Mouse (Mus musculus) forebrain, embryonic 10.5 days (tissue): ENCODE results near the gene Lmx1b. TPM values are rescaled to one million over a fixed set of nuclear protein-coding genes. Genes with fewer than 3 reads are reported as not detected.

Experiments used
- DNase-seq: peaks from one replicate; pipeline ENCODE4 v3.0.0-alpha.2; 2017; ENCODE audit warnings: low spot score; ENCODE audit errors: extremely low spot score
- H3K27ac ChIP-seq: fragments of 300-500 bp; sonication (generic); 2 replicates; pipeline ENCODE4 v1.5.1; 2016; ENCODE audit warnings: mild to moderate bottlenecking
- H3K27me3 ChIP-seq: fragments of 300-500 bp; sonication (generic); 2 replicates; pipeline ENCODE4 v1.6.1; 2016; ENCODE audit warnings: mild to moderate bottlenecking; ENCODE audit not compliant: poor library complexity, severe bottlenecking
- H3K36me3 ChIP-seq: fragments of 300-500 bp; sonication (generic); replicated peaks from 2 replicates; pipeline ENCODE4 v1.6.1; 2016; ENCODE audit warnings: mild to moderate bottlenecking, moderate library complexity
- H3K4me1 ChIP-seq: fragments of 300-500 bp; sonication (generic); 2 replicates; pipeline ENCODE4 v1.6.1; 2016
- H3K4me3 ChIP-seq: fragments of 300-500 bp; sonication (generic); 2 replicates; pipeline ENCODE4 v1.5.1; 2016; ENCODE audit warnings: mild to moderate bottlenecking, moderate library complexity
- H3K9me3 ChIP-seq: fragments of 300-500 bp; sonication (generic); 2 replicates; pipeline ENCODE4 v1.6.1; 2016; ENCODE audit warnings: mild to moderate bottlenecking, moderate library complexity
- WGBS: fragments of 180-500 bp; shearing (Covaris S2); methylation state at CpG from one replicate; pipeline ENCODE4 v1.1.7; 2016; 5-methylcytosine and 5-hydroxymethylcytosine counted together
- polyA plus RNA-seq: library from polyadenylated mRNA; unstranded; fragments of >200 nt; fragmentation: Nextera tagmentation; extraction: Ambion mirVana; gene quantifications from 2 replicates; pipeline ENCODE4 v1.2.1, GENCODE M21; 2016

Lmx1b gene
- polyA plus RNA-seq, 1 experiment from 2014 or later, result 1.3 TPM

GRCm38 (mm10) chr2:33555573-33555972 lies 84.7 kb downstream of the Lmx1b start:
- H3K9me3 ChIP-seq, result no peaks in the 10 kb centered on the region
- 77% methylated on average over 8 of the region's 8 CpGs for WGBS
- peaks cover 13% of the 10 kb centered on the region for H3K4me1 ChIP-seq
- no peak overlapping the region for H3K27ac ChIP-seq
- no peak overlapping the region for H3K4me3 ChIP-seq
- H3K27me3 ChIP-seq, result peaks cover 51% of the 10 kb centered on the region
- no peak for DNase-seq
- no peaks in the 10 kb centered on the region for H3K36me3 ChIP-seq

DNA sequence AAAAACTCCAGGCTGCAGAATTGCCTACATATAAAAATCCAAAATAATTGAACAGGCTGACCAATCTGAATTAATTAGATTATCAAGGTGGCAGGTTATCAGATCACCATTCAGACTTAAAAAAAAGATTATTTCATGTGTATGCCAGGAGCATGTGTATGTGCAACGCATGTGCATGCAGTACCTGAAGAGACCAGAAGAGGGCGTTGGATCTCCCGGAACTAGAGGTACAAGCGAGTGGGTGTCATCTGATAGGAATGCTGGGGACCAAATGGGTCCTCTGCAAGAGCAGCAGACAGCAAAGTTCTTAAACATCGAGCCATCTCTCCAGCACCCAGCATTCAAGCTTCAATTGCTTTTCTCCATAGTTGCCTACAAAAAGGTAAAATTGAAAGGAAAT lies 87.6 kb downstream of the Lmx1b start:
- H3K27me3 ChIP-seq, result peaks cover 37% of the 10 kb centered on the region
- H3K4me3 ChIP-seq, result no peak overlapping the region
- H3K9me3 ChIP-seq, result no peaks in the 10 kb centered on the region
- H3K27ac ChIP-seq, result no peak overlapping the region
- no peaks in the 10 kb centered on the region for H3K4me1 ChIP-seq
- WGBS, result 59% methylated on average over 5 of the region's 5 CpGs
- H3K36me3 ChIP-seq, result no peaks in the 10 kb centered on the region
- DNase-seq, result no peak

- WGBS, result 94% methylated on average over 2 of the region's 2 CpGs
These were observed 92.7 kb downstream of the Lmx1b start for GRCm38 (mm10) chr2:33547595-33547994.

DNA sequence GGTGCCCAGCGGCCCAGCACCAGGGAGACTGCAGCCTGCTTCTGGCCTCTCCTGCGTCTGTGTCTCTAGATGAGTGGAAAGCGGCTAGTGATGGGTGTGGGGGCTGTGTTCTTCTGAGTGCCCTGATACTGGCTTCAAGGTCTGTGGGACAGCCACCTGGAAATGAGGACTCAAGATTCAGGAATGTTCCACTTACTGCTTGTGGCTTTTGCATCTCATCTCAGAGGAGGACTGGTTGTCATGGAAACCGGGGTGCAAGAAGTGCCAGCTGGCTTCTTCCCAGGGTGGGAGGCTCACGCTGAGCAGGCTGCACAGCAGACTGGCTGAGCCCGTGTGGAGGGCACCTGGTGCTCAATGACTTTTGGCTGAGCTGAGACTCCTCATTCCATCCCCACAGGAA lies 93.4 kb downstream of the Lmx1b start:
- Histone ChIP-seq H3K4me1 (peaks cover 35% of the 10 kb centered on the region), H3K27me3 (peaks cover 69% of the 10 kb centered on the region), H3K9me3 (no peaks in the 10 kb centered on the region), H3K36me3 (no peaks in the 10 kb centered on the region), H3K4me3 (no peak overlapping the region), H3K27ac (no peak overlapping the region)
- WGBS, result 31% methylated on average over 6 of the region's 6 CpGs
- no peak for DNase-seq

More at GRCm38 (mm10) chr2:33547595-33547994, 92.7 kb downstream of the Lmx1b start:
- Histone ChIP-seq H3K27me3 (peaks cover 65% of the 10 kb centered on the region), H3K9me3 (no peaks in the 10 kb centered on the region), H3K27ac (no peak overlapping the region), H3K4me1 (peaks cover 35% of the 10 kb centered on the region), H3K36me3 (no peaks in the 10 kb centered on the region), H3K4me3 (no peak overlapping the region)
- DNase-seq, result no peak

DNA sequence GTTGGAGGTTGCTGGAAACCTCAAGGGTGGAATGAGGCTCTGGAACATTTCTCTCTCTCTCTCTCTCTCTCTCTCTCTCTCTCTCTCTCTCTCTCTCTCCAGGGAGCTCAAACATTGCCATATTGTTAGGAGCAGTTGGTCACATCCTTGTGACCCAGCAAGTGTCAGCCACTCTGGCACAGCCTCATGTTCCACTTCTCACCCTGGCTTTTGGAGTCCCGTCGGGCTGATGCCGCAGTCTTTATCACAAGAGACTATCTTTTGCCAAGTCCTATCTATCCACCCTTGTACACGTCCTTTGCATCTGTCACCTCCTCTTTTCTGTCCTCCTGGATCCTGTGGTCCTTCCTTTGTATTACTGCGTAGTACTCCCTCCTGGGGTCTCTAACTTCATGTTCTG lies 94.3 kb downstream of the Lmx1b start:
- H3K4me3 ChIP-seq, result no peak overlapping the region
- no peaks in the 10 kb centered on the region for H3K9me3 ChIP-seq
- 90% methylated on average over 5 of the region's 5 CpGs for WGBS
- H3K36me3 ChIP-seq, result no peaks in the 10 kb centered on the region
- H3K27me3 ChIP-seq, result peaks cover 77% of the 10 kb centered on the region
- H3K27ac ChIP-seq, result no peak overlapping the region
- DNase-seq, result no peak
- peaks cover 35% of the 10 kb centered on the region for H3K4me1 ChIP-seq

- WGBS, result 20% methylated on average over 16 of the region's 16 CpGs
- H3K9me3 ChIP-seq, result no peaks in the 10 kb centered on the region
- peaks cover 88% of the 10 kb centered on the region for H3K27me3 ChIP-seq
- H3K36me3 ChIP-seq, result no peaks in the 10 kb centered on the region
- H3K27ac ChIP-seq, result peak overlapping the region; percentile 60
- peak overlapping the region; percentile 59 for H3K4me3 ChIP-seq
- no peak for DNase-seq
- H3K4me1 ChIP-seq, result peaks cover 35% of the 10 kb centered on the region
These were observed 95.3 kb downstream of the Lmx1b start for GRCm38 (mm10) chr2:33544781-33545566.

DNA sequence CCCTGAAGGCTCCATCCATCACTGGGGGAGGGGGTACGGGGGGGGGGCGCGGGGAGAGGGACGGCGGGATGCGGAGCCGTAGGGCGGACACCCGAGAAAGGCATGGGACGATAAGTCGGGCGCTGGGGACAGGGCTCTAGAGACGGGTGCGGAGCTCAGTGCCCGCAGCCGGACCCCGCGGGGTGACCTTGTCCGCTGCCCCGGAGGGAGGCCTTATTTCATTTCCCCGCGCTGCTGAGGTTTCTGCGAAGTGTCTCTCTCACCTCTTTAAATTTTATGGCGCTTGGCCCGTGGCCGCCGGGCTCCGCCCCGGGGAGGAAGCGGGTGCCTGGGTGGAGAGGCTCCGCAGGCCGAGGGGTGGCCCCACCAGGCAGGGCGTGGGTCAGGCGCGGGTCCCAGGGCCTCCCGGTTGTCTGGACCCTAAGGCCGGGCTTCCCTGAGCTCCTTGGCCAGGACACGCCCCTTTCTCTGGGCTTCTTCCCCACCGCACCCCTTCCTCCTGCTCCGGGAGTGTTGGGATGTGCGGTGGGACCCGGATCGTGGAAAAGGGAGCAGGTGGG lies 96.0 kb downstream of the Lmx1b start:
- WGBS, result under 1% methylated on average over 41 of the region's 43 CpGs
- no peaks in the 10 kb centered on the region for H3K36me3 ChIP-seq
- H3K9me3 ChIP-seq, result no peaks in the 10 kb centered on the region
- DNase-seq, result peak; percentile 40
- H3K27me3 ChIP-seq, result peaks cover 95% of the 10 kb centered on the region
- peak overlapping the region; percentile 60 for H3K27ac ChIP-seq
- peak overlapping the region; percentile 59 for H3K4me3 ChIP-seq
- H3K4me1 ChIP-seq, result peaks cover 35% of the 10 kb centered on the region

GRCm38 (mm10) chr2:33543429-33544202 lies 96.7 kb downstream of the Lmx1b start:
- Histone ChIP-seq H3K4me1 (peaks cover 35% of the 10 kb centered on the region), H3K4me3 (peak overlapping the region; percentile 59), H3K27me3 (peaks cover 94% of the 10 kb centered on the region), H3K36me3 (no peaks in the 10 kb centered on the region), H3K27ac (peak overlapping the region; percentile 60; the same call in 1 of the 2 replicates), H3K9me3 (no peaks in the 10 kb centered on the region)
- DNase-seq, result peak; percentile 60
- 2% methylated on average over 38 of the region's 38 CpGs for WGBS

DNA sequence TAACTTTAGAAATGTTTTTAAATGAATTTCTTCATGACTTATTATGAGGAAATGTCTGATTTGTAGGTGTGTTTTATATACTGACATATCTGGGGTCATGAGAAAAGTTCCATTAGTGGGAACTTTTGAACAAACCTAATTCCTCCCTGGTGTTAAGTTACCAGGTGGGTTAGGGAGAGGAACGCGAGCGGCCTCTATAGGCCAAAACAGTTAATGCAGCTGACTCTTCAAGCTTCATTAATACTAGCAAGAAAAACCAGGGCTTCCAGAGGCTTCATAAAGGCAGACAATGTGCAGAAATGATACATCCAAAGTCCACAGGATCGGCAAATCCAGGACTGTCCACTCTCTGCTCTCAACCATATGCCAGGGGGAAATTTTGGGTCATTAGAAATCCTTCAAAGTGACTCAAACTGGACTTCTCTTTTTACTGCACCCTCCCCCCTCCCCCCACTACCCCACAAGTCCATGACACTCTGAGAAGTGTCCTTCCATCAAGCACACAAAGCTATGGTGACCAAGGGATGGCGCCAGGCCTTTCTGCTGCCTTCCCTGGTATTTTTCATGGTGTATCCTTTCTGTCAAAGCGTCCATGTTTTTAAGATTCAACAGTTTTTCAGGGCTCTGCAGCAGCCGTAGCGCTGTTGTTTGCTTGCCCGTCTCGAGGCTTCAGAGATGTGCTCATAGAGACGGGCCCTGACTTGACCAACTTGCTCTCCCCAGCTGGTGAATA lies 97.4 kb downstream of the Lmx1b start:
- H3K27ac ChIP-seq, result no peak overlapping the region

GRCm38 (mm10) chr2:33525274-33526055 lies 114.8 kb downstream of the Lmx1b start:
- peaks cover 17% of the 10 kb centered on the region; the same call in 1 of the 2 replicates for H3K9me3 ChIP-seq
- no peaks in the 10 kb centered on the region for H3K4me1 ChIP-seq
- 81% methylated on average over 5 of the region's 5 CpGs for WGBS
- 0 out of 2 replicates have a peak, but pooled peaks cover 3% of the 10 kb centered on the region for H3K27me3 ChIP-seq
- H3K4me3 ChIP-seq, result no peak overlapping the region
- DNase-seq, result no peak
- H3K27ac ChIP-seq, result no peak overlapping the region
- H3K36me3 ChIP-seq, result no peaks in the 10 kb centered on the region

More for the DNA sequence above, 97.4 kb downstream of the Lmx1b start:
- Histone ChIP-seq H3K4me1 (peaks cover 35% of the 10 kb centered on the region), H3K9me3 (no peaks in the 10 kb centered on the region), H3K36me3 (no peaks in the 10 kb centered on the region), H3K27me3 (peaks cover 86% of the 10 kb centered on the region), H3K4me3 (peak overlapping the region; percentile 59)
- peak; percentile 56 for DNase-seq
- 3% methylated on average over 11 of the region's 11 CpGs for WGBS

GRCm38 (mm10) chr2:33515856-33516255 lies 124.5 kb downstream of the Lmx1b start:
- H3K27ac ChIP-seq, result no peak overlapping the region

More at GRCm38 (mm10) chr2:33515856-33516255, 124.5 kb downstream of the Lmx1b start:
- no peak overlapping the region for H3K4me3 ChIP-seq
- no peaks in the 10 kb centered on the region for H3K4me1 ChIP-seq
- no peaks in the 10 kb centered on the region for H3K9me3 ChIP-seq
- 84% methylated on average over 19 of the region's 19 CpGs for WGBS
- DNase-seq, result no peak
- H3K27me3 ChIP-seq, result 0 out of 2 replicates have a peak, but pooled peaks cover 3% of the 10 kb centered on the region
- H3K36me3 ChIP-seq, result no peaks in the 10 kb centered on the region
